Mouse (Mus musculus) embryonic facial prominence, embryonic 14.5 days (tissue): Measurements from ENCODE around the gene Myl12a. TPM values are rescaled to one million over a fixed set of nuclear protein-coding genes. Genes with fewer than 3 reads are reported as not detected.
"Not testable (repeated sequence)": the region's sequence is repeated elsewhere in the genome, so short reads cannot be mapped to it uniquely, and the experiment has no call there.

Experiments used
- ATAC-seq: fragments of 200-750 bp; cut with Nextera tagmentation; 2 replicates; pipeline ENCODE4 v1.8.0; 2017; ENCODE audit warnings: low read depth, moderate number of reproducible peaks, moderate TSS enrichment
- DNase-seq: peaks from one replicate; pipeline ENCODE4 v3.0.0-alpha.2; 2015; ENCODE audit warnings: low spot score
- H3K27ac ChIP-seq: fragments of 300-500 bp; sonication (generic); replicated peaks from 2 replicates; pipeline ENCODE4 v1.5.1; 2014; ENCODE audit warnings: low read depth, mild to moderate bottlenecking, low read length, moderate library complexity
- H3K27me3 ChIP-seq: fragments of 300-500 bp; sonication (generic); replicated peaks from 2 replicates; pipeline ENCODE4 v1.6.1; 2014; ENCODE audit warnings: low read length; ENCODE audit not compliant: control insufficient read depth, insufficient read depth
- H3K36me3 ChIP-seq: fragments of 300-500 bp; sonication (generic); 2 replicates; pipeline ENCODE4 v1.6.1; 2014; ENCODE audit warnings: low read length, mixed read lengths; ENCODE audit not compliant: control insufficient read depth, insufficient read depth
- H3K4me1 ChIP-seq: fragments of 300-500 bp; sonication (generic); 2 replicates; pipeline ENCODE4 v1.6.1; 2014; ENCODE audit warnings: antibody characterized with exemption, low read length; ENCODE audit not compliant: control insufficient read depth, insufficient read depth
- H3K4me2 ChIP-seq: fragments of 300-500 bp; sonication (generic); 2 replicates; pipeline ENCODE4 v1.6.1; 2014; ENCODE audit warnings: low read depth, mild to moderate bottlenecking, low read length, moderate library complexity, mixed read lengths
- H3K4me3 ChIP-seq: fragments of 300-500 bp; sonication (generic); 2 replicates; pipeline ENCODE4 v1.5.1; 2014; ENCODE audit warnings: low read depth, mild to moderate bottlenecking, low read length
- H3K9ac ChIP-seq: fragments of 300-500 bp; sonication (generic); 2 replicates; pipeline ENCODE4 v1.6.1; 2014; ENCODE audit warnings: low read depth, mild to moderate bottlenecking, low read length, moderate library complexity, mixed read lengths
- H3K9me3 ChIP-seq: fragments of 300-500 bp; sonication (generic); 2 replicates; pipeline ENCODE4 v1.6.1; 2016; ENCODE audit warnings: low read length; ENCODE audit not compliant: control insufficient read depth
- WGBS: fragments of 180-500 bp; shearing (Covaris S2); extraction: QIAGEN DNeasy Blood & Tissue Kit; methylation state at CpG from one replicate; pipeline ENCODE4 v1.1.7; 2014; 5-methylcytosine and 5-hydroxymethylcytosine counted together
- polyA plus RNA-seq: library from polyadenylated mRNA; unstranded; fragments of >200 nt; fragmentation: Nextera tagmentation; extraction: Ambion mirVana; gene quantifications from 2 replicates; pipeline ENCODE4 v1.2.1, GENCODE M21; 2014

The Myl12a gene
- polyA plus RNA-seq, 1 experiment from 2014 or later: 724 TPM

GRCm38 (mm10) chr17:70979345-70980223 lies 23.1 kb downstream of the Myl12a start:
- DNase-seq: no peak
- Histone ChIP-seq H3K9me3 (no peaks in the 10 kb centered on the region), H3K4me3 (no peak overlapping the region), H3K4me1 (no peaks in the 10 kb centered on the region), H3K9ac (no peak overlapping the region), H3K27me3 (no peaks in the 10 kb centered on the region), H3K36me3 (peaks cover 45% of the 10 kb centered on the region), H3K27ac (no peak overlapping the region), H3K4me2 (no peak overlapping the region)
- no peak for ATAC-seq
- 85% methylated on average over 20 of the region's 20 CpGs for WGBS

- no peak for DNase-seq
- no peak for ATAC-seq
- WGBS: 84% methylated on average over 6 of the region's 6 CpGs
- no peak overlapping the region for H3K4me3 ChIP-seq
- H3K4me1 ChIP-seq: no peaks in the 10 kb centered on the region
- no peak overlapping the region for H3K27ac ChIP-seq
- H3K4me2 ChIP-seq: no peak overlapping the region
- H3K9me3 ChIP-seq: no peaks in the 10 kb centered on the region
- peaks cover 56% of the 10 kb centered on the region for H3K36me3 ChIP-seq
- H3K27me3 ChIP-seq: no peaks in the 10 kb centered on the region
- H3K9ac ChIP-seq: no peak overlapping the region
Observed at GRCm38 (mm10) chr17:70977799-70978198, 24.9 kb downstream of the Myl12a start.

GRCm38 (mm10) chr17:70974065-70974464 lies 28.6 kb downstream of the Myl12a start:
- not testable (repeated sequence) for H3K27me3 ChIP-seq, H3K4me3 ChIP-seq, H3K4me2 ChIP-seq, H3K27ac ChIP-seq, H3K9me3 ChIP-seq, DNase-seq, H3K4me1 ChIP-seq, H3K9ac ChIP-seq, ATAC-seq
- peaks cover 37% of the 10 kb centered on the region for H3K36me3 ChIP-seq
- WGBS: 92% methylated on average over 14 of the region's 14 CpGs

GRCm38 (mm10) chr17:70973398-70973797 lies 29.3 kb downstream of the Myl12a start:
- no peak overlapping the region for H3K9ac ChIP-seq
- H3K9me3 ChIP-seq: no peaks in the 10 kb centered on the region
- WGBS: 90% methylated on average over 9 of the region's 9 CpGs
- H3K4me1 ChIP-seq: no peaks in the 10 kb centered on the region; the same call in 1 of the 2 replicates
- no peaks in the 10 kb centered on the region for H3K27me3 ChIP-seq
- ATAC-seq (no peak), DNase-seq (no peak)
- H3K4me2 ChIP-seq: no peak overlapping the region
- H3K27ac ChIP-seq: no peak overlapping the region
- no peak overlapping the region for H3K4me3 ChIP-seq
- peaks cover 37% of the 10 kb centered on the region for H3K36me3 ChIP-seq

GRCm38 (mm10) chr17:70971206-70971605 lies 31.5 kb downstream of the Myl12a start:
- H3K9me3 ChIP-seq: no peaks in the 10 kb centered on the region
- no peak overlapping the region for H3K9ac ChIP-seq
- H3K4me2 ChIP-seq: no peak overlapping the region
- H3K27ac ChIP-seq: no peak overlapping the region
- no peak overlapping the region for H3K4me3 ChIP-seq
- H3K36me3 ChIP-seq: peaks cover 32% of the 10 kb centered on the region
- no peak for ATAC-seq
- H3K27me3 ChIP-seq: no peaks in the 10 kb centered on the region
- 62% methylated on average over 11 of the region's 11 CpGs for WGBS
- DNase-seq: no peak
- peaks cover 3% of the 10 kb centered on the region; the same call in 1 of the 2 replicates for H3K4me1 ChIP-seq

GRCm38 (mm10) chr17:70968606-70969191 lies 34.0 kb downstream of the Myl12a start:
- no peaks in the 10 kb centered on the region for H3K27me3 ChIP-seq
- H3K9ac ChIP-seq: no peak overlapping the region
- H3K9me3 ChIP-seq: no peaks in the 10 kb centered on the region
- 0 out of 2 replicates have a peak overlapping the region, but pooled peaks have one; percentile 10 for H3K4me2 ChIP-seq
- H3K4me1 ChIP-seq: peaks cover 3% of the 10 kb centered on the region; the same call in 1 of the 2 replicates
- H3K36me3 ChIP-seq: peaks cover 8% of the 10 kb centered on the region
- no peak overlapping the region for H3K4me3 ChIP-seq
- 23% methylated on average over 8 of the region's 8 CpGs for WGBS
- no peak overlapping the region for H3K27ac ChIP-seq
- peak; percentile 89 for DNase-seq
- peak; percentile 15; the same call in 1 of the 2 replicates for ATAC-seq

- 30% methylated on average over 12 of the region's 12 CpGs for WGBS
- DNase-seq (peak; percentile 24), ATAC-seq (no peak)
- H3K4me3 ChIP-seq: no peak overlapping the region
- H3K4me2 ChIP-seq: peak overlapping the region; percentile 12; the same call in 1 of the 2 replicates
- no peak overlapping the region for H3K9ac ChIP-seq
- no peaks in the 10 kb centered on the region for H3K27me3 ChIP-seq
- H3K4me1 ChIP-seq: peaks cover 3% of the 10 kb centered on the region; the same call in 1 of the 2 replicates
- no peaks in the 10 kb centered on the region for H3K36me3 ChIP-seq
- no peak overlapping the region for H3K27ac ChIP-seq
- no peaks in the 10 kb centered on the region for H3K9me3 ChIP-seq
Observed at GRCm38 (mm10) chr17:70967646-70968045, 35.0 kb downstream of the Myl12a start.

GRCm38 (mm10) chr17:70967191-70967590 lies 35.5 kb downstream of the Myl12a start:
- no peaks in the 10 kb centered on the region for H3K36me3 ChIP-seq
- 44% methylated on average over 9 of the region's 9 CpGs for WGBS
- peaks cover 3% of the 10 kb centered on the region; the same call in 1 of the 2 replicates for H3K4me1 ChIP-seq
- H3K4me2 ChIP-seq: peak overlapping the region; percentile 12; the same call in 1 of the 2 replicates
- H3K27ac ChIP-seq: no peak overlapping the region
- no peak overlapping the region for H3K4me3 ChIP-seq
- no peak for ATAC-seq
- no peak overlapping the region for H3K9ac ChIP-seq
- H3K9me3 ChIP-seq: no peaks in the 10 kb centered on the region
- no peaks in the 10 kb centered on the region for H3K27me3 ChIP-seq
- DNase-seq: no peak
